Mouse (Mus musculus): ENCODE results near the gene Icam4.
"Not testable (repeated sequence)": the region's sequence is repeated elsewhere in the genome, so short reads cannot be mapped to it uniquely, and the experiment has no call there.

The Icam4 gene

GRCm38 (mm10) chr9:21029291-21030054 lies at the start of gene Icam4:
Gene Icam4, plus strand, starts transcription at chr9:21029373.
- no peak for ATAC-seq (ENCODE audit: low TSS enrichment)

DNA sequence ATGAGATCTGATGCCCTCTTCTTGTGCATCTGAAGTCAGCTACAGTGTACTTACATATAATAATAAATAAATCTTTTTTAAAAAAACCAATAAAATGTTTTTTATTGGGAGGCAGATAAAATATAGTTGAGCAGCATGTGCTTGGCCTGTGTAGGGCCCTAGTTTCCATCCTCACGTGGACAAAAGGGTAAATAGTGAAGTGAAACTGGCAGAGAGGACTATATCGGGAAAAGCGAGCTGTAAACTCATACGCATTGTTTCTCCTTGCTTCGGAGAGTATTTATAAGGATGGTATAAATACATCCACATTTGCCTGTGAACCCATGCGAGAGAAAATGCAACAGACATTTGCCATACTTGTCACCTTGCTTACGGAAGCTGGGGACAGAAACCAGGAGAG lies 49.4 kb upstream of the Icam4 start:
- ATAC-seq (ENCODE audit: low TSS enrichment): no peak

GRCm38 (mm10) chr9:20982171-20982570 lies 47.0 kb upstream of the Icam4 start:
- no peak for ATAC-seq (ENCODE audit: low TSS enrichment)

GRCm38 (mm10) chr9:20983169-20983568 lies 46.0 kb upstream of the Icam4 start:
- ATAC-seq (ENCODE audit: low TSS enrichment): no peak

- ATAC-seq (ENCODE audit: low TSS enrichment): no peak
Measured at GRCm38 (mm10) chr9:20986952-20987686, 42.1 kb upstream of the Icam4 start.

GRCm38 (mm10) chr9:20987953-20988352 lies 41.2 kb upstream of the Icam4 start:
- ATAC-seq (ENCODE audit: low TSS enrichment): no peak

DNA sequence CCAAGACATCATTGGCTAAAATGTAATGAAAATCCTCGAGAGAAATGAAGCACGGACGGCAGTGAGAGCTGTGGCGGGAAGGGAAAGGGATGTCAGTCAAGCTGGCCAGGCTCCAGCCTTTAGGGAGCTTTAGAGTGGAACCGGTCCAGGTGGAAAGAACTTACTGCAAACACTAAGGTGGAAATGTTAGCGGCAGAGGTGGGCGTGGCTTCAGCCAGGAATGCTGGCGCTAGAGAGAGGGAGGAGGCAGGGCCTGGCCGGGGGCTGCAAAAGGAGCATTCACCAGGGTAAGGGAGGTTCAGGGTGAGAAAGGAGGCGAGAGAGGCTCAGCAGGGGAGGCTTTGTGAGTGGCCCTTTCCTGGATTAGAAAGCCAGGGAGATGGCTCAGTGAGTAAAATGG lies 38.3 kb upstream of the Icam4 start:
- no peak for ATAC-seq (ENCODE audit: low TSS enrichment)

GRCm38 (mm10) chr9:20991587-20991986 lies 37.6 kb upstream of the Icam4 start:
- ATAC-seq (ENCODE audit: low TSS enrichment): no peak

GRCm38 (mm10) chr9:20993165-20993898 lies 35.8 kb upstream of the Icam4 start:
- ATAC-seq (ENCODE audit: low TSS enrichment): no peak

GRCm38 (mm10) chr9:20995069-20995468 lies 34.1 kb upstream of the Icam4 start:
- ATAC-seq (ENCODE audit: low TSS enrichment): no peak

DNA sequence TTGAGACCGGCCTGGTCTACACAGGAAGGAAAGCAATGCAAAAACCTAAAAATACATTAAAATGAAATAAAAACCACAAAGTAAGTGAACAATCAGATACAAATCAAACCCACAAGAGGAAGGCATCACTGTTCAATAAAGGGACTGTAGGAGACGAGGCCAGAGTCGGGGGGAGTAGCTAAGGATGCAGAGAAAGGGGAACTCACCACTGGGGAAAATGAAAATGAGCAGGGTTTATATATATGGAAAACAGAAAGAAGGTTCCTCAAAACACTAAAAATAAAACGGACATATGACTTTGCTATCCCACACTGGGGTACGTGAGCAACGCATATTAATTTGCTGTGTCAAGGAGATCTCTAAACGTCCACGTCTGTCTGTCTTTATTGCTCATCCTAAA lies 32.1 kb upstream of the Icam4 start:
- no peak for ATAC-seq (ENCODE audit: low TSS enrichment)

DNA sequence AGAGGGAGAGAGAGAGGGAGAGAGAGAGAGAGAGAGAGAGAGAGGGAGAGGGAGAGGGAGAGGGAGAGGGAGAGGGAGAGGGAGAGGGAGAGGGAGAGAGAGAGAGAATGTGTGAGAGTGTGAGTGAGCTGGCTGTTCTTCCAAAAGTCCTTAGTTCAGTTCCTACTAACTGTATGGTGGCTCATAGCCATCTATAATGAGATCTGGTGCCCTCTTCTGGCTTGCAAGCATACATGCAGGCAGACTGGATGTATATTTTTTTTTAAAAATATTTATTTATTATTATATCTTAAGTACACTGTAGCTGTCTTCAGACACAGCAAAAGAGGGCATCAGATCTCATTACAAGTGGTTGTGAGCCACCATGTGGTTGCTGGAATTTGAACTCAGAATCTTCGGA lies 30.8 kb upstream of the Icam4 start:
- ATAC-seq (ENCODE audit: low TSS enrichment): not testable (repeated sequence)

- no peak for ATAC-seq (ENCODE audit: low TSS enrichment)
Measured at GRCm38 (mm10) chr9:21000811-21001210, 28.4 kb upstream of the Icam4 start.

DNA sequence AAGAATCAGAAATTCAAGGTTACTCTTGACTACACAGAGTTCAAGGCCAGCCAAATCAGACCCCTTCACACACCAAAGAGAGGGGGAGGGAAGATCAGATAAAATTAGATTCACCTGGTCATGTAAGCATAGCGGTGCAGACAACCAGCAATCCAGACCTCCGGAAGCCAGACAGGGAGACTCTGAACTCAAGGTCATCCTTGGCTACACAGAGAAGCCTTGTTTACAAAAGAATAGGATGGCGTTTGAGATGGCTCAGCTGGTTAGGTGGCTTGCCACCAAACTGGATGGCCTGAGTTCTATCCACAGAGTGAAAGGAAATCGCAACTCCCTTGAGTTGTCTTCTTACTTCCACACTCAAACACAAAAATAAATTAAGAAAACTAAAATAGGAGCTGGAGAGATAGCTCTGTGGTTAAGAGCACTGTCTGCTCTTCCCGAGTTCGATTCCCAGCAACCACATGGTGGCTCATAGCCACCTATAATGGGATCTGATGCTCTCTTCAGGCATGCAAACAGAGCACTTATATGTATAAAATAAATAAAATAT lies 27.4 kb upstream of the Icam4 start:
- no peak for ATAC-seq (ENCODE audit: low TSS enrichment)

GRCm38 (mm10) chr9:21002270-21002626 lies 26.9 kb upstream of the Icam4 start:
- ATAC-seq (ENCODE audit: low TSS enrichment): peak; percentile 14; the same call in 1 of the 2 replicates

GRCm38 (mm10) chr9:21002627-21003551 lies 26.3 kb upstream of the Icam4 start, which contains the start of gene Mrpl4:
Gene Mrpl4, plus strand, starts transcription at chr9:21002738.
- peak; percentile 94 for ATAC-seq (ENCODE audit: low TSS enrichment)

GRCm38 (mm10) chr9:21007313-21007952 lies 21.7 kb upstream of the Icam4 start:
- no peak for ATAC-seq (ENCODE audit: low TSS enrichment)

- no peak for ATAC-seq (ENCODE audit: low TSS enrichment)
Measured at GRCm38 (mm10) chr9:21008007-21008406, 21.2 kb upstream of the Icam4 start.

- no peak for ATAC-seq (ENCODE audit: low TSS enrichment)
Measured at GRCm38 (mm10) chr9:21010362-21010761, 18.8 kb upstream of the Icam4 start.

GRCm38 (mm10) chr9:21010939-21011541 lies 18.1 kb upstream of the Icam4 start:
- ATAC-seq (ENCODE audit: low TSS enrichment): not testable (repeated sequence)
